8 mouse cellular contexts compared by ENCODE assay signal in genomic region chr4:44168231-44168647, GRCm38 (mm10).
DNase-seq lines count a peak whose midpoint lies in the region; ATAC-seq and TF ChIP-seq lines count a peak whose summit lies in the region.

No protein-coding gene starts in this region.

- peak; percentile 84 to 92 for DNase-seq in gastrocnemius, adult 8-10 months (ENCODE audit: low spot score in 2 of 2)
- peak; percentile 97 for DNase-seq in induced T-regulatory cell, adult 2 months (ENCODE audit: low read depth)
- peak; percentile 68 to 86 for DNase-seq in left cerebral cortex, adult 9 months (ENCODE audit: low spot score in 2 of 2)
- DNase-seq in right cerebral cortex, postnatal 14 days = peak; percentile 89
- peak; percentile 92 to 96 for DNase-seq in urinary bladder, postnatal 36 days (ENCODE audit: low spot score in 2 of 2)

- H3K4me1 ChIP-seq in cortical plate, adult 2 months (ENCODE audit: control insufficient read depth, insufficient read depth, low read length) = no peaks in the 10 kb centered on the region; the same call in 1 of the 2 replicates

- no peak for TF ChIP-seq CTCF in cortical plate, adult 2 months (IDR thresholded peaks at IDR 0.05; ENCODE audit: extremely low read depth, insufficient read depth, low read length)

- TF ChIP-seq POLR2A in cortical plate, adult 2 months (IDR thresholded peaks at IDR 0.05; ENCODE audit: extremely low read depth, insufficient read depth, low read length) = no peak

- peak; percentile 71 for ATAC-seq in activated CD4-positive, CD25-positive, alpha-beta regulatory T cell, adult 4 months
- ATAC-seq in megakaryocyte progenitor cell, adult 5-6 weeks (replicated peaks; ENCODE audit: poor library complexity) = peak; percentile 80

- H3K27ac ChIP-seq in cortical plate, adult 2 months (ENCODE audit: insufficient read depth, low read length) = no peak overlapping the region

- peak overlapping the region; percentile 38 for H3K4me3 ChIP-seq in cortical plate, adult 2 months (ENCODE audit: insufficient read depth, low read length)
